Mouse (Mus musculus): ENCODE measurements around the gene Tmed4. TPM values are rescaled to one million over a fixed set of nuclear protein-coding genes. Genes with fewer than 3 reads are reported as not detected.

Tmed4 gene
- 2.5 and 33.8 TPM in 2 replicates for polyA plus RNA-seq (2012; ENCODE audit: insufficient read depth, low replicate concordance)

DNA sequence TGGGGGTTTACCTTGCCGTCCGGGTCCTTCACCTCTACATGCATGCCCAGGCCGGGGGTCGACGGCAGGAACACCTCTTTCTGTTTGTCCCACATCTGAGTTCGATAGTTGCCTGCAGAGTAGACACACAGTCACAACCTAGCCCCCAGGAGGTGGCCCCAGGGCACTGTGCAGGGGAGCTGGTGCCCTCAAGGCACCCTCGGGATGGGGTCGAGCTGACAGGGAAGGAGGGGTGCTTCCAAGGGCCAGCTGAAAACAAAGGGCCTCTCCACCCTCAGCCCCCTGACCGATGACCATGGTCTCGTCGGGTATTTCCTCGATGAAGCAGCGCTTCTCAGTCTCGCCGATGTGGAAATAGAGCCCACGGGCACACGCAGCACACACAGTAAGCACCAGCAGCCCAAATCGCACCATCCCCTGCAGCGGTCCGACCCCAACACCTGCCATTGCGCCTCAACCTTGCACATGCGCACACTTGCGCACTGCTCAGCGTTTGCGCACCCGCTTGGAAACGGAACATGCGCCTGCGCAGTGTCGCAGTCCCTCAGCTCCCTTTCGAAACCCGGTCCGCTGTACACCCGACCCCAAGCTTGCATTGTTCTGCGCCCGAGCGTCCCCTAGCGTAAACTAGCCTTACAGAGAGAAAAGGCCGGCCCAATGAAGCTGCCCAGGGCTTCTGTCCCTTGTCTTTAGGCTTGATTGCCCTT, at the start of gene Tmed4:
Tmed4 (minus strand) TSS at position 484 of the 707 bp plus-strand sequence.
- Histone ChIP-seq H3K4me3 (replicated peaks) (peak within 1 kb of the TSS; percentile 96), H3K27me3 (replicated peaks) (no peaks in the 10 kb centered on the region), H3K36me3 (replicated peaks; ENCODE audit: low read length) (peaks cover 26% of the 10 kb centered on the region), H3K9me3 (no peaks in the 10 kb centered on the region), H3K4me1 (peaks cover 29% of the 10 kb centered on the region)
- TF ChIP-seq GATA1 (IDR thresholded peaks at IDR 0.05; ENCODE audit: borderline replicate concordance, low read length) (no peak), FLI1 (IDR thresholded peaks at IDR 0.05; ENCODE audit: low read length) (no peak)

DNA sequence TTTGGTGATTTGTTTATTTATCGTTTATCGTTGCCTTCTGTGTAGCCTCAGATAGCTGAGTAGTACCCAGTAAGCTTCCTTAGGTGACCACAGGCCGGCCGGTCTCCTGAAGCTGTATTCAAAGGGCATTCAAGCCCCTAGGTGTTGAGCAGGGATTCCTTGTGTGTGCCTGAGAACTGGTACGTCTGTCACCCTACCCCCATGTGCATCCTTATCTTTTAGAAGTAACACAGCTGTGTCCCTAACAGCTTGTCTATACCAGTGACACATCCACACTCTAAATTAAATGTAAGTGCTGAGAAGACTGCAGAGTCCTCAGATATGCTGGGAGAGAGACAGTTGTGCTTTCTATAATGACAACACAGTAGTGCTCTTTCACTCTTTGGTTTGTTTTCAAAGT, 48.7 kb upstream of the Tmed4 start:
- H3K36me3 ChIP-seq (replicated peaks; ENCODE audit: low read length) = peaks cover 82% of the 10 kb centered on the region
- no peak overlapping the region for H3K4me3 ChIP-seq (replicated peaks)
- no peaks in the 10 kb centered on the region for H3K9me3 ChIP-seq
- peaks cover 44% of the 10 kb centered on the region for H3K4me1 ChIP-seq
- no peaks in the 10 kb centered on the region for H3K27me3 ChIP-seq (replicated peaks)
- no peak for TF ChIP-seq GATA1 (IDR thresholded peaks at IDR 0.05; ENCODE audit: borderline replicate concordance, low read length)
- TF ChIP-seq FLI1 (IDR thresholded peaks at IDR 0.05; ENCODE audit: low read length) = no peak

DNA sequence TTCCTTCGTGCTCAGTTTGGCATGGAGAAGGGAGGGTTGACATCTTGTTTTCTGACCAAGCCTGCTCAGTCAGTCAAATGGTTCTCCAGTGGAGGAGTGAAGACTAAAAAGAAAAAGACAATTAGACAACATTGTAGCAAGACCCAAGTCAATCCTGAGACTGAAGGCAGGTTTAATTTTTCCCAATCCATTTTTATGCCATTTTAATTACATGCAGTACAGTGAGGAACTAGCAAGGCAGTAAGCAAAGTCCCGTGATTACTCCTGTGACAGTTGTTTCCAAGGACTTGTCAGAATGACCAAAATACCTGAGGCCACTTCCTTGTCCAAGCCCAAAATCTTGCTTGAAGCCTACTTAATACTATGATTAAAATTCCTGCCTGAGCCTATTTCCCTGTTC, 47.4 kb upstream of the Tmed4 start:
- TF ChIP-seq FLI1 (IDR thresholded peaks at IDR 0.05; ENCODE audit: low read length) (no peak), GATA1 (IDR thresholded peaks at IDR 0.05; ENCODE audit: borderline replicate concordance, low read length) (no peak)
- Histone ChIP-seq H3K9me3 (no peaks in the 10 kb centered on the region), H3K4me3 (replicated peaks) (no peak overlapping the region), H3K27me3 (replicated peaks) (no peaks in the 10 kb centered on the region), H3K36me3 (replicated peaks; ENCODE audit: low read length) (peaks cover 88% of the 10 kb centered on the region), H3K4me1 (peaks cover 44% of the 10 kb centered on the region)

DNA sequence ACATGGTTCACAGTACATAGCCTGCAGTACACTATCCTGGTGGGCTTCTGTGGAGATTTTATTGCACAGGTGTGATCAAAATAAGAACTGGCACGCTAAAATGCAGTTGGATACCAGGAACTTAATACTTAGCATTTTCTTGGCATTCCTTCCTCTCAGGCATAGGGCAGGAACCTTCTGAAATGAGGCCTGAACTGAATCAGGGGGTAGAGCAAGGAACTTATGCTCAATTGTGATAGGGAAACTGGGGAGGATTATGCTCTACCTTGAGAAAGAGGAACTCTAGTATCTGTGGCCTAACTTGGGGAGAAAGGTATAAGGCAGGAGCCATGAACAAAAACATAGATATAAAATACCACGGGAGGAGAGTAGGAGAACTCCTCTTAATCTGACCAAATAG, 44.7 kb upstream of the Tmed4 start:
- Histone ChIP-seq H3K4me1 (peaks cover 36% of the 10 kb centered on the region), H3K4me3 (replicated peaks) (no peak overlapping the region), H3K27me3 (replicated peaks) (no peaks in the 10 kb centered on the region), H3K9me3 (no peaks in the 10 kb centered on the region), H3K36me3 (replicated peaks; ENCODE audit: low read length) (peaks cover 93% of the 10 kb centered on the region)
- no peak for TF ChIP-seq FLI1 (IDR thresholded peaks at IDR 0.05; ENCODE audit: low read length)
- no peak for TF ChIP-seq GATA1 (IDR thresholded peaks at IDR 0.05; ENCODE audit: borderline replicate concordance, low read length)

DNA sequence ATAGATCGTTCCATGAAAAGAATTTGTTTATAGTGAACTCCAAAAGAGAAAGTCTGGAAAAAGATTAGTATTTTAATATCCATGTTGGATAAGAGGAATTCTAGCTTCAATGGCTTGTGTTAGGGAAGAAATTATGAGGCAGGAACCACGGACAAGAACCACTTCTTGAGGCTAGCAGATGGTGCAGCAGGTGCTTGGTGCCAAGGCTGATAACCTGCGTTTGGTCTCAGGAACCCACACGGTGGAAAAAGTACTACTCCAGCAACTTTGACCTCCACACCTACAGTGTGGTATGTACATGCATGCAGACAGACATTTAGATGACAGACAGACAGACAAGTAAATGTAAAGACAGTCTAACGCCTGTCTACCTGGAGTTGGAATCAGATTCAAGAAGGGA, 43.9 kb upstream of the Tmed4 start:
- Histone ChIP-seq H3K27me3 (replicated peaks) (no peaks in the 10 kb centered on the region), H3K36me3 (replicated peaks; ENCODE audit: low read length) (peaks cover 94% of the 10 kb centered on the region), H3K4me3 (replicated peaks) (no peak overlapping the region), H3K4me1 (peaks cover 28% of the 10 kb centered on the region), H3K9me3 (no peaks in the 10 kb centered on the region)
- TF ChIP-seq FLI1 (IDR thresholded peaks at IDR 0.05; ENCODE audit: low read length) (no peak), GATA1 (IDR thresholded peaks at IDR 0.05; ENCODE audit: borderline replicate concordance, low read length) (no peak)

GRCm38 (mm10) chr11:6316821-6317220, 42.2 kb upstream of the Tmed4 start:
- H3K36me3 ChIP-seq (replicated peaks; ENCODE audit: low read length) = peaks cover 95% of the 10 kb centered on the region
- TF ChIP-seq GATA1 (IDR thresholded peaks at IDR 0.05; ENCODE audit: borderline replicate concordance, low read length) (no peak), FLI1 (IDR thresholded peaks at IDR 0.05; ENCODE audit: low read length) (no peak)
- H3K4me1 ChIP-seq = peaks cover 18% of the 10 kb centered on the region

GRCm38 (mm10) chr11:6313874-6314406, 39.3 kb upstream of the Tmed4 start:
- H3K4me3 ChIP-seq (replicated peaks) = no peak overlapping the region
- H3K27me3 ChIP-seq (replicated peaks) = no peaks in the 10 kb centered on the region
- no peaks in the 10 kb centered on the region for H3K9me3 ChIP-seq
- H3K4me1 ChIP-seq = peaks cover 17% of the 10 kb centered on the region
- H3K36me3 ChIP-seq (replicated peaks; ENCODE audit: low read length) = peaks cover 92% of the 10 kb centered on the region
- TF ChIP-seq GATA1 (IDR thresholded peaks at IDR 0.05; ENCODE audit: borderline replicate concordance, low read length) (no peak), FLI1 (IDR thresholded peaks at IDR 0.05; ENCODE audit: low read length) (no peak)

More at GRCm38 (mm10) chr11:6316821-6317220, 42.2 kb upstream of the Tmed4 start:
- H3K4me3 ChIP-seq (replicated peaks) = no peak overlapping the region
- H3K9me3 ChIP-seq = no peaks in the 10 kb centered on the region
- no peaks in the 10 kb centered on the region for H3K27me3 ChIP-seq (replicated peaks)

DNA sequence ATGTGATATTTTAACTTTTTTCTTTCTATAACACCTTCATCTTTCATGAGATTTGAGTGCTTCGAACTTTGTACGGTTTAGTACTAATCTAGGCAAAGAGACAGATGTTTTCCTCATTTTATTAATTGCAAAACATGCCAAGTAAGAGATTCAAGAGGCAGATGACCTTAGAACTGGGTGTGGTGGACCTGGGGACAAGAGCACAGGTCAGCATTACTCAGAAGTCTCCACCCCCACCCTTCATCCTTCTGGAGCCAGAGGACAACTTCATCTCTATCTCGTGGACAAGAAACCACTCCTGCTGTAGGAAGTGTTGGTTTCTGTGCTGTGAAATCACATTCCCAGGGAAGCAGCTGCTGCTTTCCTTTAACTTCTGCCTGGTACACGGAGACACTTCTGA, 33.5 kb upstream of the Tmed4 start:
- no peaks in the 10 kb centered on the region for H3K27me3 ChIP-seq (replicated peaks)
- peaks cover 38% of the 10 kb centered on the region for H3K4me1 ChIP-seq
- no peak overlapping the region for H3K4me3 ChIP-seq (replicated peaks)
- no peaks in the 10 kb centered on the region for H3K9me3 ChIP-seq
- peaks cover 91% of the 10 kb centered on the region for H3K36me3 ChIP-seq (replicated peaks; ENCODE audit: low read length)
- no peak for TF ChIP-seq GATA1 (IDR thresholded peaks at IDR 0.05; ENCODE audit: borderline replicate concordance, low read length)
- TF ChIP-seq FLI1 (IDR thresholded peaks at IDR 0.05; ENCODE audit: low read length) = no peak

DNA sequence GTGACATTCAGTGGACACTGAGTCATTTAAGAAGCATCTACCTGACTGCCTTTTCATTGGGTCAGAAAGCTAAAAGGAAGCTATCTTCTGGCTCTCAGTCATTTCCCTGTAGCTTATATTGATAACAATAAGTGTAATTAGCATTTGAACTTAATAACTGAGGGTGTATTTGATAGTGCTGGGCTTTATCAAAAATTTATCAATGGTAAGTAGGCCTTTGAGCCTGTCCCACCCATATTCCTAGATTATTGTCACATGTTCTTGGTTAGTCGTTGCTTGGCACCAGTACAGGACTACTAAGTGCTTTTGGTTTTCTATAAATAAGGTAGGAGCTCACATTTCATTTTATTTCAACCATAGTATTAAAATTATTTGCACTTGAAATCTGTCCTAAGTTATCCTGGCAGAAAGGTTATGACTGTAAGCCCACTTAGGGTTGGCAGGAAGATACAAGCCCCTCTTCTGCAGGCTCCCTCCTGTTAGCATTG, 31.3 kb upstream of the Tmed4 start:
- H3K4me3 ChIP-seq (replicated peaks) = no peak overlapping the region
- no peaks in the 10 kb centered on the region for H3K9me3 ChIP-seq
- peaks cover 90% of the 10 kb centered on the region for H3K36me3 ChIP-seq (replicated peaks; ENCODE audit: low read length)
- TF ChIP-seq FLI1 (IDR thresholded peaks at IDR 0.05; ENCODE audit: low read length) (no peak), GATA1 (IDR thresholded peaks at IDR 0.05; ENCODE audit: borderline replicate concordance, low read length) (no peak)
- peaks cover 34% of the 10 kb centered on the region for H3K4me1 ChIP-seq
- no peaks in the 10 kb centered on the region for H3K27me3 ChIP-seq (replicated peaks)

DNA sequence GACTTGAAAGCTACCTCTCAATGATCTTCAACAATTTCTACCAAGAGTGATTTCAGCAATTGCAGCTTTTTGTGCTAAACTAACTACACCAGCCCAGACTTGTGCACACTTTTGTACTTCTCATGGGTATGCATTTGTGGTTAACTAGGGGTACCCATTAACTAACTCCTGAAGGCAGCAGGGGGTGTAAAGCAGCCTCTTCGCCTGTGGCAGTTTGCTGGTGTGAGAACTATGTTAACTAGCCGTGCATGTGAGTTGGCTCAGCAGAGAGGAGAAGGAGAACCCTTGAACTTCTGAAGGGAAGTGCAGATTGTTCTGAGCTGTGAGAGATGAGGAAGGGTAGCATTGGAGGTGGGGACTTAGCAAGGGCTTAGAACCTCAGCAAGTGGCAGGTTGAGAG, 28.1 kb upstream of the Tmed4 start:
- no peak overlapping the region for H3K4me3 ChIP-seq (replicated peaks)
- no peaks in the 10 kb centered on the region for H3K9me3 ChIP-seq
- TF ChIP-seq FLI1 (IDR thresholded peaks at IDR 0.05; ENCODE audit: low read length) (no peak), GATA1 (IDR thresholded peaks at IDR 0.05; ENCODE audit: borderline replicate concordance, low read length) (no peak)
- no peaks in the 10 kb centered on the region for H3K27me3 ChIP-seq (replicated peaks)
- peaks cover 92% of the 10 kb centered on the region for H3K36me3 ChIP-seq (replicated peaks; ENCODE audit: low read length)
- H3K4me1 ChIP-seq = peaks cover 18% of the 10 kb centered on the region

All from megakaryocyte, embryonic 14.5 days (primary cell).